Mouse (Mus musculus) embryonic fibroblast, embryonic 13.5 days (primary cell): ENCODE results near the gene Cabp4.

Source experiments
- CTCF ChIP-seq: IDR thresholded peaks from 2 replicates; pipeline ENCODE4 v1.5.1; 2011; ENCODE audit warnings: mild to moderate bottlenecking, control low read depth, low read length, moderate library complexity, borderline replicate concordance; ENCODE audit not compliant: insufficient read depth
- POLR2A ChIP-seq: IDR thresholded peaks from 2 replicates; pipeline ENCODE4 v1.6.1; 2011; ENCODE audit warnings: low read depth, mild to moderate bottlenecking, control low read depth, low read length, moderate library complexity

- TF ChIP-seq CTCF, result no peak
- TF ChIP-seq POLR2A, result no peak
Measured at GRCm38 (mm10) chr19:4100718-4101261, 43.0 kb downstream of the Cabp4 start.
